Mouse (Mus musculus): ENCODE results near the gene Usp24. TPM values are rescaled to one million over a fixed set of nuclear protein-coding genes. Genes with fewer than 3 reads are reported as not detected.
A peak's percentile ranks its signal among the peaks of the same experiment; 100 is the strongest.

The Usp24 gene
- polyA plus RNA-seq, 1 experiment from 2014 or later: 8.8 TPM

- ATAC-seq (replicated peaks; ENCODE audit: insufficient number of reproducible peaks, low FRiP score, low TSS enrichment, low read depth) (no peak), DNase-seq (ENCODE audit: low spot score) (no peak)
- Histone ChIP-seq H3K36me3 (replicated peaks; ENCODE audit: control insufficient read depth, insufficient read depth, low read depth, low read length) (no peaks in the 10 kb centered on the region; the same call in 1 of the 2 replicates), H3K4me1 (ENCODE audit: control insufficient read depth, insufficient read depth, low read length) (no peaks in the 10 kb centered on the region), H3K9me3 (replicated peaks; ENCODE audit: control insufficient read depth, low read length) (no peaks in the 10 kb centered on the region), H3K4me2 (ENCODE audit: low read depth, low read length) (no peak overlapping the region), H3K27ac (replicated peaks; ENCODE audit: low read depth, low read length) (no peak overlapping the region), H3K27me3 (ENCODE audit: control insufficient read depth, insufficient read depth, low read length) (no peaks in the 10 kb centered on the region), H3K4me3 (ENCODE audit: low read depth, low read length) (no peak overlapping the region), H3K9ac (replicated peaks; ENCODE audit: low read length) (no peak overlapping the region)
- 78% methylated on average over 3 of the region's 3 CpGs for WGBS
Observed at GRCm38 (mm10) chr4:106419256-106419655, 103.2 kb downstream of the Usp24 start.

GRCm38 (mm10) chr4:106419791-106420190 lies 103.8 kb downstream of the Usp24 start:
- WGBS: 93% methylated on average over 6 of the region's 6 CpGs
- Histone ChIP-seq H3K27ac (replicated peaks; ENCODE audit: low read depth, low read length) (no peak overlapping the region), H3K4me3 (ENCODE audit: low read depth, low read length) (no peak overlapping the region), H3K9ac (replicated peaks; ENCODE audit: low read length) (no peak overlapping the region), H3K27me3 (ENCODE audit: control insufficient read depth, insufficient read depth, low read length) (no peaks in the 10 kb centered on the region), H3K36me3 (replicated peaks; ENCODE audit: control insufficient read depth, insufficient read depth, low read depth, low read length) (no peaks in the 10 kb centered on the region; the same call in 1 of the 2 replicates), H3K9me3 (replicated peaks; ENCODE audit: control insufficient read depth, low read length) (no peaks in the 10 kb centered on the region), H3K4me2 (ENCODE audit: low read depth, low read length) (no peak overlapping the region), H3K4me1 (ENCODE audit: control insufficient read depth, insufficient read depth, low read length) (no peaks in the 10 kb centered on the region)
- DNase-seq (ENCODE audit: low spot score): no peak
- no peak for ATAC-seq (replicated peaks; ENCODE audit: insufficient number of reproducible peaks, low FRiP score, low TSS enrichment, low read depth)

GRCm38 (mm10) chr4:106422597-106422996 lies 106.6 kb downstream of the Usp24 start:
- H3K9ac ChIP-seq (replicated peaks; ENCODE audit: low read length): no peak overlapping the region
- no peak overlapping the region for H3K4me3 ChIP-seq (ENCODE audit: low read depth, low read length)
- ATAC-seq (replicated peaks; ENCODE audit: insufficient number of reproducible peaks, low FRiP score, low TSS enrichment, low read depth): no peak
- no peaks in the 10 kb centered on the region for H3K9me3 ChIP-seq (replicated peaks; ENCODE audit: control insufficient read depth, low read length)
- 92% methylated on average over 3 of the region's 3 CpGs for WGBS
- H3K27ac ChIP-seq (replicated peaks; ENCODE audit: low read depth, low read length): no peak overlapping the region
- no peaks in the 10 kb centered on the region for H3K27me3 ChIP-seq (ENCODE audit: control insufficient read depth, insufficient read depth, low read length)
- no peak for DNase-seq (ENCODE audit: low spot score)
- no peaks in the 10 kb centered on the region for H3K4me1 ChIP-seq (ENCODE audit: control insufficient read depth, insufficient read depth, low read length)
- H3K36me3 ChIP-seq (replicated peaks; ENCODE audit: control insufficient read depth, insufficient read depth, low read depth, low read length): no peaks in the 10 kb centered on the region; the same call in 1 of the 2 replicates
- no peak overlapping the region for H3K4me2 ChIP-seq (ENCODE audit: low read depth, low read length)

- no peaks in the 10 kb centered on the region; the same call in 1 of the 2 replicates for H3K36me3 ChIP-seq (replicated peaks; ENCODE audit: control insufficient read depth, insufficient read depth, low read depth, low read length)
- no peaks in the 10 kb centered on the region for H3K9me3 ChIP-seq (replicated peaks; ENCODE audit: control insufficient read depth, low read length)
- no peak overlapping the region for H3K9ac ChIP-seq (replicated peaks; ENCODE audit: low read length)
- H3K4me3 ChIP-seq (ENCODE audit: low read depth, low read length): no peak overlapping the region
- H3K4me1 ChIP-seq (ENCODE audit: control insufficient read depth, insufficient read depth, low read length): no peaks in the 10 kb centered on the region
- H3K27me3 ChIP-seq (ENCODE audit: control insufficient read depth, insufficient read depth, low read length): no peaks in the 10 kb centered on the region
- 90% methylated on average over 1 of the region's 1 CpGs for WGBS
- no peak overlapping the region for H3K4me2 ChIP-seq (ENCODE audit: low read depth, low read length)
- no peak overlapping the region for H3K27ac ChIP-seq (replicated peaks; ENCODE audit: low read depth, low read length)
- ATAC-seq (replicated peaks; ENCODE audit: insufficient number of reproducible peaks, low FRiP score, low TSS enrichment, low read depth) (no peak), DNase-seq (ENCODE audit: low spot score) (no peak)
Observed at GRCm38 (mm10) chr4:106424560-106424959, 108.5 kb downstream of the Usp24 start.

- H3K4me2 ChIP-seq (ENCODE audit: low read depth, low read length): no peak overlapping the region
- no peaks in the 10 kb centered on the region for H3K27me3 ChIP-seq (ENCODE audit: control insufficient read depth, insufficient read depth, low read length)
- no peaks in the 10 kb centered on the region; the same call in none of the 2 replicates for H3K36me3 ChIP-seq (replicated peaks; ENCODE audit: control insufficient read depth, insufficient read depth, low read depth, low read length)
- no peaks in the 10 kb centered on the region for H3K4me1 ChIP-seq (ENCODE audit: control insufficient read depth, insufficient read depth, low read length)
- 77% methylated on average over 5 of the region's 5 CpGs for WGBS
- DNase-seq (ENCODE audit: low spot score) (peak; percentile 11), ATAC-seq (replicated peaks; ENCODE audit: insufficient number of reproducible peaks, low FRiP score, low TSS enrichment, low read depth) (no peak)
- H3K9ac ChIP-seq (replicated peaks; ENCODE audit: low read length): no peak overlapping the region
- no peaks in the 10 kb centered on the region for H3K9me3 ChIP-seq (replicated peaks; ENCODE audit: control insufficient read depth, low read length)
- no peak overlapping the region for H3K4me3 ChIP-seq (ENCODE audit: low read depth, low read length)
- H3K27ac ChIP-seq (replicated peaks; ENCODE audit: low read depth, low read length): no peak overlapping the region
Observed at GRCm38 (mm10) chr4:106426286-106426685, 110.3 kb downstream of the Usp24 start.

- WGBS: 93% methylated on average over 6 of the region's 6 CpGs
- H3K4me1 ChIP-seq (ENCODE audit: control insufficient read depth, insufficient read depth, low read length): no peaks in the 10 kb centered on the region
- ATAC-seq (replicated peaks; ENCODE audit: insufficient number of reproducible peaks, low FRiP score, low TSS enrichment, low read depth) (no peak), DNase-seq (ENCODE audit: low spot score) (no peak)
- H3K9ac ChIP-seq (replicated peaks; ENCODE audit: low read length): no peak overlapping the region
- H3K27me3 ChIP-seq (ENCODE audit: control insufficient read depth, insufficient read depth, low read length): no peaks in the 10 kb centered on the region
- no peak overlapping the region for H3K4me2 ChIP-seq (ENCODE audit: low read depth, low read length)
- no peak overlapping the region for H3K27ac ChIP-seq (replicated peaks; ENCODE audit: low read depth, low read length)
- H3K4me3 ChIP-seq (ENCODE audit: low read depth, low read length): no peak overlapping the region
- no peaks in the 10 kb centered on the region; the same call in none of the 2 replicates for H3K36me3 ChIP-seq (replicated peaks; ENCODE audit: control insufficient read depth, insufficient read depth, low read depth, low read length)
- H3K9me3 ChIP-seq (replicated peaks; ENCODE audit: control insufficient read depth, low read length): no peaks in the 10 kb centered on the region
Observed at GRCm38 (mm10) chr4:106428616-106429015, 112.6 kb downstream of the Usp24 start.

GRCm38 (mm10) chr4:106429106-106429505 lies 113.1 kb downstream of the Usp24 start:
- no peaks in the 10 kb centered on the region for H3K9me3 ChIP-seq (replicated peaks; ENCODE audit: control insufficient read depth, low read length)
- DNase-seq (ENCODE audit: low spot score): no peak
- no peak for ATAC-seq (replicated peaks; ENCODE audit: insufficient number of reproducible peaks, low FRiP score, low TSS enrichment, low read depth)
- no peak overlapping the region for H3K4me3 ChIP-seq (ENCODE audit: low read depth, low read length)
- H3K4me2 ChIP-seq (ENCODE audit: low read depth, low read length): no peak overlapping the region
- no peak overlapping the region for H3K27ac ChIP-seq (replicated peaks; ENCODE audit: low read depth, low read length)
- H3K4me1 ChIP-seq (ENCODE audit: control insufficient read depth, insufficient read depth, low read length): no peaks in the 10 kb centered on the region
- H3K9ac ChIP-seq (replicated peaks; ENCODE audit: low read length): no peak overlapping the region
- WGBS: 94% methylated on average over 7 of the region's 7 CpGs
- no peaks in the 10 kb centered on the region; the same call in none of the 2 replicates for H3K36me3 ChIP-seq (replicated peaks; ENCODE audit: control insufficient read depth, insufficient read depth, low read depth, low read length)
- H3K27me3 ChIP-seq (ENCODE audit: control insufficient read depth, insufficient read depth, low read length): no peaks in the 10 kb centered on the region

- H3K4me2 ChIP-seq (ENCODE audit: low read depth, low read length): no peak overlapping the region
- no peak for DNase-seq (ENCODE audit: low spot score)
- H3K36me3 ChIP-seq (replicated peaks; ENCODE audit: control insufficient read depth, insufficient read depth, low read depth, low read length): no peaks in the 10 kb centered on the region; the same call in none of the 2 replicates
- no peak overlapping the region for H3K9ac ChIP-seq (replicated peaks; ENCODE audit: low read length)
- 93% methylated on average over 5 of the region's 5 CpGs for WGBS
- H3K27me3 ChIP-seq (ENCODE audit: control insufficient read depth, insufficient read depth, low read length): no peaks in the 10 kb centered on the region
- no peak overlapping the region for H3K4me3 ChIP-seq (ENCODE audit: low read depth, low read length)
- H3K4me1 ChIP-seq (ENCODE audit: control insufficient read depth, insufficient read depth, low read length): no peaks in the 10 kb centered on the region
- no peak for ATAC-seq (replicated peaks; ENCODE audit: insufficient number of reproducible peaks, low FRiP score, low TSS enrichment, low read depth)
- no peaks in the 10 kb centered on the region for H3K9me3 ChIP-seq (replicated peaks; ENCODE audit: control insufficient read depth, low read length)
- H3K27ac ChIP-seq (replicated peaks; ENCODE audit: low read depth, low read length): no peak overlapping the region
Observed at GRCm38 (mm10) chr4:106430431-106430830, 114.4 kb downstream of the Usp24 start.
